Mouse (Mus musculus) Muller cell, postnatal 12 days (primary cell): ENCODE results near the gene Cox7b.
"Not testable (repeated sequence)": the region's sequence is repeated elsewhere in the genome, so short reads cannot be mapped to it uniquely, and the experiment has no call there.

ENCODE experiments used
- DNase-seq: peaks from one replicate; pipeline ENCODE4 v3.0.0-alpha.2; 2015; ENCODE audit errors: inconsistent ontology term

The Cox7b gene

DNA sequence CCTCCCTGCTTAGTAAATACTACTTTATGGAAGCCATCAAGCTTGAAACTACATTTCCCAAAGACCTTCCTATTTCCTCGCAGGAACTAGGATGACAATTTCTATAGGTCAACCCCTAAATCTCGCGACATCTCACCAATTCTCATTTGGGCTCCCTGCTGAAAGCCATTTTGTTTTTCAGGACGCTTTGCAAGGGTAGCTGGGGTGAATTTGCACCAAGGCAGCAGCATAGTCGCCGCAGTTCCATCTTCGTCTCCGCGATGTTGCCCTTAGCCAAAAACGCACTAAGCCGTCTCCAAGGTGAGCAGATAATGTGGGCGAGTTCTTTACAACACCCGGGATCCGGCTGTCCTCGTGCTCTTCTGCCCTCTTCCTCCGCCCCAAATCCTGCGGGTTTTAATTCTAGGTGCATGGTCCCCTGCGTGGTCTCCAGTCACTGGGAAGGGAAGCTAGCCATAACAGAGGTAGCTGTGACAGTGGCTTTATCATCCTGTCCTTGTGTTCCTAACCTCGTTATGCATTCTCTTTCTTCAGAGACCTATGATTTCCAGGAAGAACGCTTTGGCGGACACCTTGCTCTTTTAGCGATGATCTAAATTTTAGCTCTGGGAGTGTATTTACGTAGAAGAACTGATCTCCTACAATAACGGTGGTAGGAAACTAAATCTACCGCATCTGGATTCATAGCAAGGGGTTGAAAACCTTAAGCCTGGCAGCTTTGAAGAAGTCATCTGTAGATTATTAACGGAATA, at the start of gene Cox7b:
Gene Cox7b (plus strand): TSS at position 130 of the 752 bp plus-strand sequence.
- peak; percentile 77 for DNase-seq

DNA sequence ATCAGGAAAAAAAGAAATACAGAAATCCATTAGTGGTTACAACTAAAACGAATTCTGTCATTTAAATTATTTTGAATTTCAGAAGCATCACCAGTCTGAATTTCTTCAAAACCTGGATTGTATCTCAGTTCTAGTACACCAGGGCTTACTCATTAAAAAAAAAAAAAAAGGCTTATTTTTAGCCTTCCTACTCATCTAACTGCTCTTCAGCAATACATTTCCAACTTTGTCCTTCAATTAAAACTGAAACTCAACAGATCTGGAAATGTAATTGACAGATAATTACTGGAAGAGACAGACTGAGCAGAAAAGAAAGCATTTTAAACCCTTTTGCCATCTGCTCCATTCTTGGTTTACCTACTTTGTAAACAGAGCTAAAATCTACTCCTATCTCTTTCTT, 13.9 kb upstream of the Cox7b start:
- no peak for DNase-seq

DNA sequence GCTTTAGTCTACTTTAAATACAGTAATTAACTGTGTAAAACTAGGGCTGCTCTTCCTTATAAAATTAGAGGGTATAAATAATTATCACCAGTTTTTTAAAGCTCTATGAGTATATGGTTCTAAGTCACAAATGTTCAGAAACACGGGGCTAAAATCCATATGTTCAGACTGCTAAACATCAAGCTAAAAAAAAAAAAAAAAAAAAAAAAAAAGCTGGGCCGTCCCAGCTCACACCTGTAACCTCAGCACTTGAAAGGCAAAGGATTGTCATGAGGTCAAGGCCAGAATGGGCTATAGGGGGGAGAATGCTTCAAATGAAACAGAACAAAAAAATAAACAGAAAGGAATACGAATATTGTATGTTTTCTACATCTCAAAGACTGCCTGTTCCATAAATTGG, 4.7 kb upstream of the Cox7b start:
- no peak for DNase-seq

DNA sequence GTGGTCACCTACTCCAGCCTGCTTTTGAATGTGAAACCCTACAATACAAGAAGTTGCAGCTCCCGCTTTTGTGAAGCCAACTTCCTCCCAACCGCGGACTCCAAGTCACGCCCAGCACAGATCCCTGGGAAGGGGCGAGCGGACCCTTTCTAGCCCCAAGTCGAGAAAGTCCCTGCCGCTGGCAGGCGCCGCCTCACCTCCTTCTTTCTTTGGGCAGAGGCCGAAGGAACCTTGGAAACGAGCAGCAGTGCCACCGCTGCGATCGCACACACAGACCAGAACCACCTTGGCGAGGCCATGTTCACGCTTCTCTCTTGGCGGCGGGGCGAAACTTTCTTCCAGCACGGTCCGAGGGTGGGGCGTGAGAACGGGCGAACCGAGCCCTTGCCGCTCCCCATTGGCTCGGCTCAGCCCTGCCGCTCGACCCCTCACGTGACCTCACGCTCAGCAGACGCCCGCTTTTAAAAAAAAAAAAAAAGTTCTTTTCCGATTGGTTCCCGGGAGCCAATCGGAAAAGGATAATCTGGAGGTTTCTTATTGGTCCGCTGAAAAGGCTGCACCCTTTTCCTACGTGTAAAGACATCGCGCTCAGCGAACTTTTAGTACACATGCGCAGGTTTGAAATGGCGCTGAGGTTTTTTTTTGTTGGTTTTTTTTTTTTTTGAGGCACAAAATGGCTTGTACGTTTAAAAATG, 3.9 kb upstream of the Cox7b start, which contains the start of gene Magt1:
Gene Magt1 (minus strand): TSS at position 442 of the 695 bp plus-strand sequence.
- DNase-seq = peak; percentile 88

DNA sequence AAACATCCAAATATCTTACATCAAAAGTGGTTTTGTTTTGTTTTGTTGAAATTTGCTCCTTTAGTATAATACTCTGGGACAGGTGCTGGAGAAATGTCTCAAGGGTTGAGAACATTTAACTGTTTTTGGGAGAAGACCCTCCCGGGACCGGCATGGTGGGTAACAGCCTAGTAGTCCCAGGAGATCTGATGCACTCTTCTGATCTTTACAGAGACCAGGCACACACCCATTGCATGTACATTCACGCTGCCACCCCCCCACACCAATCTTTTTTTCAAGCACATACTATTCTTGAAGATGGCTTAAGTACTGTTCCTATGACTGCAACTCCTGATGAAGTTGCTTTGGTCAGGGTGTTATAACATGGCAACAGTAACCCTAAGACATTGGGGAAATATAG, 2.9 kb upstream of the Cox7b start:
- DNase-seq = no peak

DNA sequence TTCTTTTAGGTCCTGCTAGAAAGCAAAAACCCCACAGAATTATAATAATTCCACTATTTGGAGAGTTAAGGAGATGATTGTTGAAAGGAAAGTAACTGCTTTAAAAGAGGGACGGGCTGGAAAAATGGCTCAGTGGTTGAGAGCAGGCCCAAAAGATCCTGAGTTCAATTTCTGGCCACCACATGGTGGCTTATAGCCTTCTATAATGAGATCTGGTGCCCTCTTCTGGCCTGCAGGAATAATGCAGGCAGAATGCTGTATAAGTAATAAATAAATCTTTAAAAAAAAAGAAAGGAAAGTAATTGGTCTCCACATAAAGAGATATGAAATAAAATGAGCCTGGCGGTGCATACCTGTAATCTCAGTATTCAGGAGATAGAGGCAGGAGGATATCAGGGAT, 2.3 kb upstream of the Cox7b start:
- no peak for DNase-seq

DNA sequence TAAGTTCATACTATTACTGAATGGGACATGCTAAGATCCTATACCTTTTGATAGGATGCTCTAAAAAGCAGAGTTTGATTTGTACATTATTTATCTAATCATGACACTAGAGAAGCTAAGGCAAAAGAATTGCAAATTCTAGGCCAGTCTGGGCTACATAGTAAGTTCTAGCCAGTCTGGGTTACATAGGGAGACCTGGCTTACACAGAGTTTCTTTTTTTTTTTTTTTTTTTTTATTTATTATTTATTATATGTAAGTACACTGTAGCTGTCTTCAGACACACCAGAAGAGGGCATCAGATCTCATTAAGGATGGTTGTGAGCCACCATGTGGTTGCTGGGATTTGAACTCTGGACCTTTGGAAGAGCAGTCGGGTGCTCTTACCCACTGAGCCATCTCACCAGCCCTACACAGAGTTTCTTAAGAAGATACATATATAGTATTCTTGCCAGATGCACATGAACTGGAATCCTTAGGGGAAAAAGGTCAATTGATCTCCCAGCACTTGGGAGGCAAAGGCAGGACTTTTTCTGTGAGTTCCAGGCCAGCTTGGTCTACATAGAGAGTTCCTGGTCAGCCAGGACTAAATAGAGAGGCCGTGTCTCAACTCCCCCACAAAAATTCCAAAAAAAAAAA, 641 bp upstream of the Cox7b start:
- DNase-seq = not testable (repeated sequence)

DNA sequence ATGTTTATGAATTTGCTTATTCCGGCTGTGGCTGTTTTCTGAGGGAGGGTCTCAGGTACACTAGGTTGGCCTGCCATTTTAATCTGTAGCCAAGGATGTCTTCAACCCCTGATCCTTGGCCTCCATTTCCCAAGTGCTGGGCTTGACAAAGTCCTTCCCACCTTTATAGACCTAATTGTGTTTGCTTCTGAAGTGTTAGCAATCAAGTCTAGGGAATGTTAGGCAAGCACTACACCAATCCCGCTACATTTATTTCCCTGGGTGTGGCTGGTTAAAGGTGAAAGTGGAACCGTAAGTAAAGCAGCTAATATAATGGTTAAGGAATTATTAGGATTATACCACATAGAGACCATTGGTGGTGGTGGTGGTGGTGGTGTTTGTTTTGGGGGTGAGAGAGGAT, 1.6 kb downstream of the Cox7b start:
- no peak for DNase-seq

DNA sequence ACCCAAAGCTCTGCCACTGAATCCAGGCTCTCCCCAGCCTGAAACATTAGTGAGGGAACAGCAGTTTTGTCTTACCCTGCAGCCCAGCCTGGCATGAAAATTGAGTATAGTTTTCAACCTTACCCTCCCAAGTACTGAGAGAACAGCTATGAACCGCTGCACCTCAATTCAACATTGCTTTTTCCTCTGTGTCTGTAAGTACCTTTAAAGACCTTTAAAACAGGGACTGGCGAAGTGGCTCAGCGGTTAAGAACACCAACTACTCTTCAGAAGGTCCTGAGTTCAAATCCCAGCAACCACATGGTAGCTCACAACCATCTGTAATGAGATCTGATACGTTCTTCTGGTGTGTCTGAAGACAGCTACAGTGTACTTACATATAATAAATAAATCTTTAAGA, 2.0 kb downstream of the Cox7b start:
- no peak for DNase-seq

DNA sequence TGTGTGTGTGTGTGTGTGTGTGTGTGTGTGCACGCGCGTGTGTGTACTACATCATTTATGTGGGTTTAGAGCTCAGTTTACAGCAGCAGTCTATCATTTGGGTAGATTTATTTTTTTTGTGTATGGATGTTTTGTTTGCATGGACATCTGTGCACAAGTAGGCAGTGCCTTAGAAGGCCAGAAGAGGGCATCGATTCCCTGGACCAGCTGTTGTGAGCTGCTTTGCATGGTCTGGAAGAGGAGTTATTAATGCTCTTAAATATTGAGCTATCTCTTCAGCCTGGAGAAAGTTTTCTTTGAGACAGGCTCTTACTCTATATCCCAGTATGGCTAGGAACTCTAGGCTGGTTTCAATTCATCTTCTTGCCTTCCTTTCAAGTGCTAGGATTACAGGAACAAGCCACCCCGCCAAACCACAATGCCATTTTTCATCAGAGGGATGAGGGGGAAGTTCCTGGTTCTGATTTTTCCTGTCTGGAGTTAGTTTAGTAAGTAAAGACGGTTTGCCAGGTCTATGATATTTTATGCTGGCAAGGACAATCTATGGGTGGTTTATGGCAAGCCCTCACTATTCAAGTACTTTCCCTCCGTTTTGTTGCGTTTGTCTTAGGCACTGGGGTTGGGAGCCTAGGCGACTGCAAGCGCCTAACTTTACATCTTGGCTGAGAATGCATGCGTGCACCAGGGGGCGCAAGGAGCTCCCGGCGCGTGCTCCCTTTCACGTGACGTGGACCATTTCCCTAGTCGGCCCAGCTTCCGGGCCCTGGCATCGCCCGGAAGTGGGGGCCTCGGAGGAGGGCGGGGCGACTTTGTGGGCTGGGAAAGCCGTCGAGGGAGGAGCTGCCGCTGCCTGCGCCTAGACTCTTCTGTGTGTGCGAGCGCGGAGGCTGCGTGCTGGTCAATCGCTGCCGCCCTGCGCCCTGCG, 11.2 kb downstream of the Cox7b start, which contains the start of gene Atp7a:
Gene Atp7a (plus strand): TSS at position 859 of the 925 bp plus-strand sequence.
- DNase-seq = peak; percentile 94

DNA sequence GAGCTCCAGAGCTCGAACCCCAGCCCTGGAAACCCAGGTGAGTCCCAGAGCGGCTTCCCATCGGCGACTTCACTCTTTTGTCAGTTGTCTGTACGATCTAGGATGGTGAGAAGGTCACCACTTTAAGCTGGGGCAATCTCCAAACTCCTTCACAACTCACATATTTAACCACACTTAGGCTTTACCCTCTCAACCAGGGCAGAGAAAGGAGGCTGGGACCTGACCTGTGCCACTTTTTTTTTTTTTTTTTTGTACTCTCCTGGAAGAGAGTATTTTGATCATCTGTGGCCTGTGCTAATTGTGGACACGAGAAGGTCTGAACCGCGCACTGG, 11.8 kb downstream of the Cox7b start:
- DNase-seq = no peak

DNA sequence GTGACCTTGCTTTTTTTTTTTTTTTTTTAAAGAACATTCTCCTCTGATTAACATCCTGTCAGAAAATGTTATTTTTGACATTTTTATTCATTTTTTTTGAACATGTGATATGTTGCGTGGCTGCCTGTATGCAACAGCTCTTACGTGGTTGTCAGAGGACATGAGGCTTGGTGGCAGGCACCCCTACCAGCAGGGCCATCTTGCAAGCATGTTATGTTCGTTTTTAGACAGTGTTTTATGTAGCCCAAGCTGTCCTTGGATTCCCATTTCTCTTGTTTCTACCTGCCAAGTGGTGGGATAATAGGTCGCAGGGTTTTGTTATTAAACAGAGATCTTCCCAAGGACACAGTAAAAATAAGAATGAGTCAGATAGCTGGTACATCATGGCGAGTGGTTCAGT, 14.7 kb downstream of the Cox7b start:
- DNase-seq = no peak

DNA sequence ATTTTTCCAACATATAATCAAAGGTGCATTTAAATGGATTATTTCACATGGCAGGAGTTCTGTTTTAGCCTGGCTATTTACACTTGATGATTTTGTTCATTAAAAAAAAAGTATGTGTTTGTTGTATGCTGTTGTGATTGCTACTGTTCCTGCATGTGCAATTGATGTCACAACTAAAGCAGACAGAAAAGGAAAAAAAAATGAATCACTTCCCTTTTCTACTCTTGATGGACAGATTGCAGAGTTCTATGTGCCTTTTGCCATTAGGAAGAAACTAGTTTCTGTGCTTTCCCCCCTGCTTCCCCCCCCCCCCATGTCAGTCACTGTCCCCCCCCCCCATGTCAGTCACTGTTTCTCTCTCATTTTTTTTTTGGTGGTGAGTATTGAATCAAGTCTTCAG, 15.6 kb downstream of the Cox7b start:
- DNase-seq = no peak

DNA sequence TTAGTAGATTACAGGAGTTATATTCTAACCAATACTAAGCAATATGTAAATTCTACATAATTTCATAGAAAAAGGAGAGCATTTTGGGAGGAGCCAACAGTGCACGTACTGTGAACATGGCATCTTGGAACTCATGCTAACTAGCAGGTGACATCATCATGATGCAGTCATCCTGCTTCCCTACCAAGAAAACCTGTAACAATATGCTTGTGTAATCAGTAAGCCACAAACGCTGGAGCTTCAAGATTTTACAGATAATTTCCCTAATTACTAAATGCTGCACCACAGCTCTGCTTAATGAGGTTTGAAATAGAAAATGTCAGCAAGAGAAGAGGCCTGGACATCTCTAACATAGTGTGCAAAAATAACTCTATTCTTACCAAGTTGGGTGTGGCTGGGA, 20.2 kb downstream of the Cox7b start:
- peak; percentile 73 for DNase-seq

DNA sequence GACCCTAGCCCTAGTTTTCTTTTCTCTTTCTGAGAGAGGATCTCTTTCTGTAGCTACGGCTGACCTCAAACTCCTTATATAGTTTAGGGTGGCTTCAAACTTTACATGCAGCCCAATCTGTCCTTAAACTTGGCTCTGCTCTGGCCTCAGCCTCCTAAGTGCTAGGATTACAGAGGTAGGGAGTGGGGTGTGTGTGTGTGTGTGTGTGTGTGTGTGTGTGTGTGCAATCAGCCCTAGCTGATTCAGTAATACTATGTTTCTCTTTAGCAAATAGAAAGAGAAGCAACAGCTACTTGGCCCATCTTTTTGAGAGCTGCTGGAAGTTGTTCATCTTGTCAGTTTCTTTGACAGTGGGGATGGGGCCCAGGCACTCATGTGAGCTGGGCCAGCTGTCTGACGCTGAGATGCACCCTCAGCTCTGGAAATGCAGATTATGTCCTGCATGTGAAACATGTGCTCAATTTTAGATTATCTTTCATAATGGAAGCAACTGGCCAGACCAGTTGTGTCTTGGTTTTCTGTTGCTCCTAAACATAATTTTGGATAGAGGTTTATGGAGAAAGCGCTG, 21.8 kb downstream of the Cox7b start:
- DNase-seq = no peak

DNA sequence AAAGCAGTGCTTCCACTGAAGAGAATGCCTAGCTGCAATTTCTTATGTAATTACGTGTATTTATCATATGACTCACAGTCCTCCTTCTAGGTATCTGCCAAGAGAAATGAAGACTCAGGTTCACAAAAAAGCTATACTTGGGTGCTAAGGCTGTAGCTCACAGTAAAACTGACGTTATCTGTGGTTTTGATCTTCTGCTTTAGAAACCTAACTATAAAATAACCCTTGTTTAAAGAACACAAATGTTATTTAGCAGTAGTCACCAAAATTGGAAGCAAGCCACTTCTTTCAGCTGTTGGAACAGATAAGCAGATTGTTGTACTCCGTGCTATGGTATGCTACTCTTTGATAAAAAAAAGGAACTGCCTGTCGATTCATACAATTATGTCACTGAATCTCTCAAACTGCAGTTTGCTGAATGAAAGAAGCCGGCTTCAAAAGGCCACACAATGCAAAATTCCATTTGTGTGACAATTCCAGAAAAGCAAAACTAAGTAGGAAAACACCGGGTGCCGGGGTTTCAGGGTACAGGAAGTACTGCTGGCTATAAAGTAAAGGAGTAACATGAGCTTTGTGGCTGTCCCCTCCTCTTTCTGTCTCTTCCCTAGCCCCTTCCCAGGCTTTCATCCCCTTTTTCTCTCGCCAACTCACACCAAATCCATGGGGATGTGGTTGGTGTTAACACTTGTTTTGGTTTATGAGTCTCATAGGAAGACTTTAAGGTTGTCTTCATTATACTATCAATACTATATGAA, 28.5 kb downstream of the Cox7b start:
- DNase-seq = peak; percentile 85

DNA sequence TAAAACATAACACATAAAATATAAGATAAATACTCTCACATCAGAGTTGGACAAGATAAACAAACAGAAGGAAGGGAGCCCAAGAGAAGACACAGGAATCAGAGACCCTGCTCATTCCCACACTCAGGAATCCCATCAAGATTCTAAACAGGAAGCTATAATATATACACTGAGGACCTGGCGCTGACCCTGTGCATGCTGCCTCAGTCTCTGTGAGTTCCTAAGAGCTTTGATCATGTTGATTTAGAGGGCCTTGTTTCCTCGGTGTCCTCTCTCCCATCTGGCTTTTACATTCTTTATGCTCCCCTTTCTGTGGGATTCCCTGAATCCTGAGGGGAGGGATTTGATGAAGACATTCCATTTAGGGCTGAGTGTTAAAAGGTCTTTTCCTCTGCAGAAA, 30.0 kb downstream of the Cox7b start:
- no peak for DNase-seq

DNA sequence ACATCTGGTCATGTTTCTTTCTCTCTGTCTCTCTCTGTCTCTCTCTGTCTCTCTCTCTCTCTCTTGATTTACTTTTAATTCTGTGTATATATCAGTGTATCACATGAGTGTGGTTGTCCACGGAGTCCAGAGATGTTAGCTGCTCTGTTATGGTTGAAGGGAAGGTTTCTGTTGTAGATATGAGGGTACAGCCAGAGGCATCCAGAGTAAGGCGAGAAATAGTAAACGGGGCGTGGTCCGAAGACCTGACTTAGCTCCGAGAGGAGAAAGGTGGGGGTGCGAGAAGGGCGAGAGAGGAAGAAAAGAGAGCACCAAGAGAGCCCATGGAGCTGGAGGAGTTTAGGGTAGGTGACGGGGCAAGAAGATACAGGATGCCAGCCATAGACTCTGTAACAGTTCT, 30.4 kb downstream of the Cox7b start:
- DNase-seq = no peak

DNA sequence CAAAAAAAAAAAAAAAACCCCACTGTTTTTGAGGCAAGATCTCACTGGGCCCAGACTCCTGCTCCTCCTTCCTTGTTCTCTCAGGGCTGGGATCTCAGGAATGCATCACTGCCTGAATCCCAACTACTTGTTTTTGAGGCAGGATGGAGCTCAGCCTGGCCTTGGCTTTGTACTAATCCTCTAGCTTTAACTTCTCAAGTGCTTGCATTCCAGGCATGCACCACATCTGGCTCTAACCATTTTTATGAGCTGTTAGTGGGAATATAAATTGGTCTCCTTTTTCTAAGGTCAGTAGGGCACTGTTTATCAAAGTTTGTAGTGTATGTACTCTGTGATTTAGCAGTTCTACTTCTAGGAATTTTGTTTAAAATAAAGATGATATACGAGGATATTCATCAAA, 32.7 kb downstream of the Cox7b start:
- DNase-seq = no peak
